Mouse (Mus musculus): ENCODE measurements around the gene Trio. TPM values are rescaled to one million over a fixed set of nuclear protein-coding genes. Genes with fewer than 3 reads are reported as not detected.
A peak's percentile ranks its signal among the peaks of the same experiment; 100 is the strongest.

The Trio gene
- polyA plus RNA-seq, 1 experiment from 2014 or later: 37.5 TPM

- no peak for ATAC-seq
- WGBS: 45% methylated on average over 13 of the region's 13 CpGs
Measured at GRCm38 (mm10) chr15:28064081-28064732, 38.6 kb upstream of the Trio start.

GRCm38 (mm10) chr15:28063466-28063865 lies 37.8 kb upstream of the Trio start:
- no peak for ATAC-seq
- H3K4me1 ChIP-seq (ENCODE audit: control insufficient read depth, insufficient read depth, low read length): no peaks in the 10 kb centered on the region
- H3K4me3 ChIP-seq (ENCODE audit: low read depth, low read length): no peak overlapping the region
- 96% methylated on average over 2 of the region's 2 CpGs for WGBS
- no peaks in the 10 kb centered on the region for H3K36me3 ChIP-seq (ENCODE audit: control insufficient read depth, insufficient read depth, low read length)
- no peak overlapping the region for H3K4me2 ChIP-seq (ENCODE audit: low read length)
- no peaks in the 10 kb centered on the region for H3K27me3 ChIP-seq (ENCODE audit: control insufficient read depth, insufficient read depth, low read depth, low read length)
- H3K9me3 ChIP-seq (replicated peaks; ENCODE audit: control insufficient read depth, low read length, poor library complexity, severe bottlenecking): no peaks in the 10 kb centered on the region
- no peak overlapping the region for H3K27ac ChIP-seq (ENCODE audit: low read length)
- H3K9ac ChIP-seq (ENCODE audit: low read depth, low read length): no peak overlapping the region

More at GRCm38 (mm10) chr15:28064081-28064732, 38.6 kb upstream of the Trio start:
- no peaks in the 10 kb centered on the region for H3K4me1 ChIP-seq (ENCODE audit: control insufficient read depth, insufficient read depth, low read length)
- H3K27ac ChIP-seq (ENCODE audit: low read length): no peak overlapping the region
- no peak overlapping the region for H3K4me2 ChIP-seq (ENCODE audit: low read length)
- no peaks in the 10 kb centered on the region for H3K27me3 ChIP-seq (ENCODE audit: control insufficient read depth, insufficient read depth, low read depth, low read length)
- no peak overlapping the region for H3K4me3 ChIP-seq (ENCODE audit: low read depth, low read length)
- no peaks in the 10 kb centered on the region for H3K9me3 ChIP-seq (replicated peaks; ENCODE audit: control insufficient read depth, low read length, poor library complexity, severe bottlenecking)
- H3K36me3 ChIP-seq (ENCODE audit: control insufficient read depth, insufficient read depth, low read length): no peaks in the 10 kb centered on the region
- H3K9ac ChIP-seq (ENCODE audit: low read depth, low read length): no peak overlapping the region

- no peak for ATAC-seq
- H3K4me1 ChIP-seq (ENCODE audit: control insufficient read depth, insufficient read depth, low read length): no peaks in the 10 kb centered on the region
Measured at GRCm38 (mm10) chr15:28062016-28062415, 36.4 kb upstream of the Trio start.

GRCm38 (mm10) chr15:28060977-28061376 lies 35.3 kb upstream of the Trio start:
- no peaks in the 10 kb centered on the region for H3K9me3 ChIP-seq (replicated peaks; ENCODE audit: control insufficient read depth, low read length, poor library complexity, severe bottlenecking)
- no peak overlapping the region for H3K4me3 ChIP-seq (ENCODE audit: low read depth, low read length)
- H3K9ac ChIP-seq (ENCODE audit: low read depth, low read length): no peak overlapping the region
- no peaks in the 10 kb centered on the region for H3K4me1 ChIP-seq (ENCODE audit: control insufficient read depth, insufficient read depth, low read length)
- ATAC-seq: no peak
- H3K4me2 ChIP-seq (ENCODE audit: low read length): no peak overlapping the region
- H3K36me3 ChIP-seq (ENCODE audit: control insufficient read depth, insufficient read depth, low read length): no peaks in the 10 kb centered on the region
- no peak overlapping the region for H3K27ac ChIP-seq (ENCODE audit: low read length)
- 78% methylated on average over 5 of the region's 5 CpGs for WGBS
- no peaks in the 10 kb centered on the region for H3K27me3 ChIP-seq (ENCODE audit: control insufficient read depth, insufficient read depth, low read depth, low read length)

More at GRCm38 (mm10) chr15:28062016-28062415, 36.4 kb upstream of the Trio start:
- no peak overlapping the region for H3K4me3 ChIP-seq (ENCODE audit: low read depth, low read length)
- no peak overlapping the region for H3K4me2 ChIP-seq (ENCODE audit: low read length)
- H3K27me3 ChIP-seq (ENCODE audit: control insufficient read depth, insufficient read depth, low read depth, low read length): no peaks in the 10 kb centered on the region
- no peak overlapping the region for H3K9ac ChIP-seq (ENCODE audit: low read depth, low read length)
- WGBS: 99% methylated on average over 3 of the region's 3 CpGs
- H3K27ac ChIP-seq (ENCODE audit: low read length): no peak overlapping the region
- no peaks in the 10 kb centered on the region for H3K9me3 ChIP-seq (replicated peaks; ENCODE audit: control insufficient read depth, low read length, poor library complexity, severe bottlenecking)
- no peaks in the 10 kb centered on the region for H3K36me3 ChIP-seq (ENCODE audit: control insufficient read depth, insufficient read depth, low read length)

- no peaks in the 10 kb centered on the region for H3K36me3 ChIP-seq (ENCODE audit: control insufficient read depth, insufficient read depth, low read length)
- H3K4me2 ChIP-seq (ENCODE audit: low read length): no peak overlapping the region
- 22% methylated on average over 6 of the region's 6 CpGs for WGBS
- H3K4me1 ChIP-seq (ENCODE audit: control insufficient read depth, insufficient read depth, low read length): no peaks in the 10 kb centered on the region
- no peaks in the 10 kb centered on the region for H3K27me3 ChIP-seq (ENCODE audit: control insufficient read depth, insufficient read depth, low read depth, low read length)
- H3K4me3 ChIP-seq (ENCODE audit: low read depth, low read length): no peak overlapping the region
- peak; percentile 78 for ATAC-seq
- H3K9me3 ChIP-seq (replicated peaks; ENCODE audit: control insufficient read depth, low read length, poor library complexity, severe bottlenecking): no peaks in the 10 kb centered on the region
- no peak overlapping the region for H3K9ac ChIP-seq (ENCODE audit: low read depth, low read length)
- H3K27ac ChIP-seq (ENCODE audit: low read length): no peak overlapping the region
Measured at GRCm38 (mm10) chr15:28060423-28060822, 34.8 kb upstream of the Trio start.

- Histone ChIP-seq H3K4me3 (ENCODE audit: low read depth, low read length) (no peak overlapping the region), H3K27me3 (ENCODE audit: control insufficient read depth, insufficient read depth, low read depth, low read length) (no peaks in the 10 kb centered on the region), H3K4me1 (ENCODE audit: control insufficient read depth, insufficient read depth, low read length) (no peaks in the 10 kb centered on the region), H3K27ac (ENCODE audit: low read length) (no peak overlapping the region), H3K9me3 (replicated peaks; ENCODE audit: control insufficient read depth, low read length, poor library complexity, severe bottlenecking) (no peaks in the 10 kb centered on the region), H3K36me3 (ENCODE audit: control insufficient read depth, insufficient read depth, low read length) (no peaks in the 10 kb centered on the region), H3K9ac (ENCODE audit: low read depth, low read length) (no peak overlapping the region), H3K4me2 (ENCODE audit: low read length) (no peak overlapping the region)
- WGBS: 23% methylated on average over 5 of the region's 5 CpGs
- ATAC-seq: no peak
Measured at GRCm38 (mm10) chr15:28057545-28057944, 31.9 kb upstream of the Trio start.

GRCm38 (mm10) chr15:28054731-28055130 lies 29.1 kb upstream of the Trio start:
- Histone ChIP-seq H3K27me3 (ENCODE audit: control insufficient read depth, insufficient read depth, low read depth, low read length) (no peaks in the 10 kb centered on the region), H3K9me3 (replicated peaks; ENCODE audit: control insufficient read depth, low read length, poor library complexity, severe bottlenecking) (no peaks in the 10 kb centered on the region), H3K27ac (ENCODE audit: low read length) (no peak overlapping the region), H3K4me3 (ENCODE audit: low read depth, low read length) (no peak overlapping the region), H3K4me1 (ENCODE audit: control insufficient read depth, insufficient read depth, low read length) (peaks cover 7% of the 10 kb centered on the region), H3K4me2 (ENCODE audit: low read length) (no peak overlapping the region), H3K36me3 (ENCODE audit: control insufficient read depth, insufficient read depth, low read length) (no peaks in the 10 kb centered on the region), H3K9ac (ENCODE audit: low read depth, low read length) (no peak overlapping the region)
- WGBS: 84% methylated on average over 1 of the region's 1 CpGs
- ATAC-seq: no peak

- ATAC-seq: no peak
- Histone ChIP-seq H3K4me1 (ENCODE audit: control insufficient read depth, insufficient read depth, low read length) (peaks cover 7% of the 10 kb centered on the region), H3K36me3 (ENCODE audit: control insufficient read depth, insufficient read depth, low read length) (no peaks in the 10 kb centered on the region), H3K9me3 (replicated peaks; ENCODE audit: control insufficient read depth, low read length, poor library complexity, severe bottlenecking) (no peaks in the 10 kb centered on the region), H3K27me3 (ENCODE audit: control insufficient read depth, insufficient read depth, low read depth, low read length) (no peaks in the 10 kb centered on the region), H3K4me2 (ENCODE audit: low read length) (no peak overlapping the region), H3K27ac (ENCODE audit: low read length) (no peak overlapping the region), H3K9ac (ENCODE audit: low read depth, low read length) (no peak overlapping the region), H3K4me3 (ENCODE audit: low read depth, low read length) (no peak overlapping the region)
- 35% methylated on average over 1 of the region's 1 CpGs for WGBS
Measured at GRCm38 (mm10) chr15:28054111-28054510, 28.5 kb upstream of the Trio start.

GRCm38 (mm10) chr15:28053226-28053625 lies 27.6 kb upstream of the Trio start:
- ATAC-seq: no peak

More at GRCm38 (mm10) chr15:28053226-28053625, 27.6 kb upstream of the Trio start:
- no peak overlapping the region for H3K27ac ChIP-seq (ENCODE audit: low read length)
- no peak overlapping the region for H3K4me2 ChIP-seq (ENCODE audit: low read length)
- H3K9ac ChIP-seq (ENCODE audit: low read depth, low read length): no peak overlapping the region
- peaks cover 7% of the 10 kb centered on the region for H3K4me1 ChIP-seq (ENCODE audit: control insufficient read depth, insufficient read depth, low read length)
- H3K9me3 ChIP-seq (replicated peaks; ENCODE audit: control insufficient read depth, low read length, poor library complexity, severe bottlenecking): no peaks in the 10 kb centered on the region
- WGBS: 41% methylated on average over 6 of the region's 6 CpGs
- no peaks in the 10 kb centered on the region for H3K27me3 ChIP-seq (ENCODE audit: control insufficient read depth, insufficient read depth, low read depth, low read length)
- no peak overlapping the region for H3K4me3 ChIP-seq (ENCODE audit: low read depth, low read length)
- no peaks in the 10 kb centered on the region for H3K36me3 ChIP-seq (ENCODE audit: control insufficient read depth, insufficient read depth, low read length)
